Mouse (Mus musculus) ZHBTc4 (cell line): ENCODE measurements around the gene Trafd1.

Experiments used
- DNase-seq: peaks from one replicate; pipeline ENCODE4 v3.0.0-alpha.2; 2011; ENCODE audit warnings: low read depth, low spot score

The Trafd1 gene

GRCm38 (mm10) chr5:121385461-121386119 lies at the start of gene Trafd1:
Gene Trafd1, minus strand, starts transcription at chr5:121385632.
- DNase-seq = peak; percentile 94

- no peak for DNase-seq
These were observed 43.5 kb upstream of the Trafd1 start for GRCm38 (mm10) chr5:121428954-121429353.

GRCm38 (mm10) chr5:121423297-121423696 lies 37.9 kb upstream of the Trafd1 start:
- DNase-seq = no peak

- no peak for DNase-seq
These were observed 37.4 kb upstream of the Trafd1 start for GRCm38 (mm10) chr5:121422787-121423186.

- no peak for DNase-seq
These were observed 35.3 kb upstream of the Trafd1 start for GRCm38 (mm10) chr5:121420721-121421120.

- DNase-seq = no peak
These were observed 25.5 kb upstream of the Trafd1 start for GRCm38 (mm10) chr5:121410975-121411374.

- DNase-seq = peak; percentile 30
These were observed 22.4 kb upstream of the Trafd1 start for GRCm38 (mm10) chr5:121407856-121408255.

GRCm38 (mm10) chr5:121400849-121401248 lies 15.4 kb upstream of the Trafd1 start:
- DNase-seq = no peak

- DNase-seq = no peak
These were observed 14.6 kb upstream of the Trafd1 start for GRCm38 (mm10) chr5:121400064-121400463.

GRCm38 (mm10) chr5:121399540-121399939 lies 14.1 kb upstream of the Trafd1 start:
- no peak for DNase-seq

- no peak for DNase-seq
These were observed 13.6 kb upstream of the Trafd1 start for GRCm38 (mm10) chr5:121398965-121399462.

GRCm38 (mm10) chr5:121398146-121398964 lies 12.9 kb upstream of the Trafd1 start:
- peak; percentile 65 for DNase-seq

GRCm38 (mm10) chr5:121397187-121398145 lies 12.0 kb upstream of the Trafd1 start, which contains the start of gene Naa25:
Gene Naa25, plus strand, starts transcription at chr5:121397936.
- peak; percentile 98 for DNase-seq

- no peak for DNase-seq
These were observed 10.2 kb upstream of the Trafd1 start for GRCm38 (mm10) chr5:121395621-121396020.

GRCm38 (mm10) chr5:121393402-121393801 lies 8.0 kb upstream of the Trafd1 start:
- no peak for DNase-seq

GRCm38 (mm10) chr5:121392667-121393380 lies 7.4 kb upstream of the Trafd1 start:
- peak; percentile 76 for DNase-seq

GRCm38 (mm10) chr5:121389691-121390090 lies 4.3 kb upstream of the Trafd1 start:
- no peak for DNase-seq

- no peak for DNase-seq
These were observed 3.7 kb upstream of the Trafd1 start for GRCm38 (mm10) chr5:121389106-121389505.

- no peak for DNase-seq
These were observed 1.7 kb upstream of the Trafd1 start for GRCm38 (mm10) chr5:121387126-121387525.

GRCm38 (mm10) chr5:121386120-121386909 lies 883 bp upstream of the Trafd1 start:
- no peak for DNase-seq
